Mouse (Mus musculus) layer of hippocampus, postnatal 14 days (tissue): Measurements from ENCODE around the gene Hsd17b10. TPM values are rescaled to one million over a fixed set of nuclear protein-coding genes. Genes with fewer than 3 reads are reported as not detected.

Experiments
- DNase-seq, 2 experiments: peaks; one replicate each; pipeline ENCODE4 v3.0.0; 2021 to 2022; ENCODE audit warnings: low spot score in 2 of 2, mixed read lengths in 1 of 2
- long read RNA-seq, 2 experiments: library from polyadenylated mRNA; stranded (forward); transcript quantifications; one replicate each; pipeline ENCODE4 v2.0.0; 2021
- total RNA-seq, 2 experiments: library from RNA; stranded (reverse); gene quantifications; 2 replicates each; pipeline ENCODE4 v1.2.3; 2021

The Hsd17b10 gene
- total RNA-seq: 10 to 100 TPM; 50.0 to 54.0 TPM
- long read RNA-seq, experiment 1, transcript Hsd17b10-201 (6 exons, 962 nt): major isoform, 28 of 33 reads
- long read RNA-seq, experiment 1, partial matches to known transcripts: 3 of 33 reads
- long read RNA-seq, experiment 1, other reads (novel, unspliced or antisense): 0 of 33 reads
- long read RNA-seq, experiment 2, transcript Hsd17b10-201 (6 exons, 962 nt): major isoform, 59 of 65 reads
- long read RNA-seq, experiment 2, partial matches to known transcripts: 3 of 65 reads
- long read RNA-seq, experiment 2, other reads (novel, unspliced or antisense): 1 of 65 reads

DNA sequence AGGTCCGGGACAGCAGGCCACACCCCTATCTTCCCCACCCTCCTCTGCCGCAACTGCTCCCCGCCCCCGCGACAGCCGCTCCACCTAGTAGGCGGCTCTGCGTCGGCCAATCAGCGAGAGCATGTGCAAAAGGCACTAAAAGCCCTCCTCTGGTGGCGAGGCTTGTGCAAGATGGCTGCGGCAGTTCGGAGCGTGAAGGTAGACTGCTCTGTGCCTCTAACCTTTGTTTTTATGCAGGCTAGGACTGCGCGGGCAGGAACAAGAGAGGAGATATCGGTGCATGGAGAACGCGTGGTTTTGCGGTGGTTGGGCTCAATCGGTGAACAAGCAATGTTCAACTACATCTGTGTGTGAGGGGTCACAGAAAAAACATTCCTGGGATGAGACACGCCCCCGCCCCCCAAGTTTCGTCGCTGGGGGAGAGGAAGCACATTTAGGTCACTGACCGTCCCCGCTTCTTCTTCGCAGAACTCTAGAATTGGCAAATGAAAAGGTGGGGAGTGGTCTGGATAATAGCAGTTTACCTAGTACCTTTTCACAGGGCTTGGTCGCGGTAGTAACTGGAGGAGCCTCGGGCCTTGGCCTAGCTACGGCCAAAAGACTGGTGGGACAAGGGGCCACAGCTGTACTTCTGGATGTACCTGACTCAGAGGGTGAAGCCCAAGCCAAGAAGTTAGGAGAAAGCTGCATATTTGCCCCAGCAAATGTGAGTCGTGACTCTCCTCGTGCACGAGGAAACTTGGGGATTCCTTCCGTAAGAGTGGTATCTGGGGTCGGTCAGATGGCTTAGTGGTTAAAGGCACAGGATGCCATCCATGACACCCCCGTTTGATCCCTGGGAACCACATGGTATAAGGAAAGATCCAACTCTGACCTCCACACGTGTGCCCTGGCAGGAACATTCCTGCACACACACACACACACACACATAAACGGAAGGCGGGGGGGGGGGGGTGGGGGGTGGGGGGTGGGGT lies at the start of gene Hsd17b10:
Hsd17b10 (plus strand) TSS at position 109 of the 974 bp plus-strand sequence.
- peak; percentile 60 to 78 for DNase-seq

DNA sequence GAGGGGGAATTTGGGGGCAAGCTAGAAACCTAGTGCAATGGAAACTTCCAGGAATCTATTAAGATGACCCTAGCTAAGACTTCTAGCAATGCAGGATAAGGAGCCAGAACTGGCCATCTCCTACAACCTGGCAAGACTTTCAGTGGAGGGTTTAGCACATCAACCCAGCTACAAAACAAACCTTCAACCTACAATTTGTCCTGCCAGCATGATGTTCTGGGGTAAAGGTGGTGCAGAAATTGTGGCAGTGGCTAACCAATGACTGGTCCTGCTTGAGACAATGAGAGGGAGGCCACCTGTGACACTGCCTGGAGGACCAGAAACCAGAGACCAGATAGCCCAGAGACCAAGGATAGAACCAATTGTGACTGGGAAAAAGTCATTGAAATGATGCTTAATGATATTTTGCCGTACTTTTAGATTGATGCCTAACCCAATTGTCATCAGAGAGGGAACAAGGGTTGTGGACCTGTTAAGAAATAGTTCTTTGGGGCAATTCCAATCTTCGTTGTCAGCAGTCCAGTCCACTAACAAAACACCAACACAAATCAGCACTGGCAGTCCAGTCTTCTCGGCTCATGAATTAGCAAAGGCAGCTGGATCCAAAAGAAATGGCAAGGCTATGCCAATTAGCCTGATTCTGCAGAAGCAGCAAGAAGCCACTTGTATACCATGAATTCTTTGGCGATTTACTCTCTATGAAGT lies 2.5 kb upstream of the Hsd17b10 start:
- DNase-seq: no peak

DNA sequence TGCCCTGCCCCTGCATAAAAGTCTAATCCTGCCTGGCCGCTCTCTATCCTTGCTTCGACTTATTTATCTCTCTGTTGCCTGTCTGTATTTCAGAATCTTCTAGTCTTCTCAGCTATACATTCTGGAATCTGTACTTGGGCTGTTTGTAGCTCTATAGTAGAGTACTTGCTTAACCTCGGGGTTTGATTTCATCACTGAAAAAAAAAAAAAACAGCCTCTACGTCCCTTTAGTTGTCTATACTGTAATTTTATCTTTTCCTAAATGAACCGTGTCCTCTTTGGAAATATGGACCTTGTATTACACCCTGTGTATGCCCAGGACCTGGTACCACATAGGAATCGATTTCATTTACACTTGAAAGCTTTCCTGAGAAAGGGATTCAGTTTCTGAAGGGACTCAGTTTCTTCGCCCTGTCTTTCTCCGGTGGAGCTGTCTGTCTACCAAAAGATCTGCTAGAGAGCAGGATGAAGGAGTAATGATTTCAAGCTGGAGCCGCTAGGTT lies 412 bp upstream of the Hsd17b10 start:
- DNase-seq: no peak

DNA sequence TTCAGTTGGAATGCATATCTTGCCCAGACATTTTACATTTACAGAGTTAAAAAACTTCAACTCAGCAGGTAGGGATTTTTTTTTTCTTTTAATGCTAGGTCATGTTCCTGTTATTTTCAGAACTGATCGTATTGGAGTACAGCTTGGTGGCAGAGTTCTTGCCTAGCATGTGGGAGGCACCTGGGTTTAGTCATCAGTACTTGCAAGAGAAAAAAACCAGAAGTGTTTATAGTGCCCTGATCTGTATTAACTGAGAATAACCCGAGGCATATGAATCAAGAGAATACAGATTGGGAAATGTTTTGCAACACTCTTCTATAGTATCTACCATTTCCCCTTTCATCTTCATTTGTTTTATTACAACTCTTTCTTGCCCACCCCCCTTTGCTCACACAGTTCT lies 1.2 kb downstream of the Hsd17b10 start:
- no peak for DNase-seq

DNA sequence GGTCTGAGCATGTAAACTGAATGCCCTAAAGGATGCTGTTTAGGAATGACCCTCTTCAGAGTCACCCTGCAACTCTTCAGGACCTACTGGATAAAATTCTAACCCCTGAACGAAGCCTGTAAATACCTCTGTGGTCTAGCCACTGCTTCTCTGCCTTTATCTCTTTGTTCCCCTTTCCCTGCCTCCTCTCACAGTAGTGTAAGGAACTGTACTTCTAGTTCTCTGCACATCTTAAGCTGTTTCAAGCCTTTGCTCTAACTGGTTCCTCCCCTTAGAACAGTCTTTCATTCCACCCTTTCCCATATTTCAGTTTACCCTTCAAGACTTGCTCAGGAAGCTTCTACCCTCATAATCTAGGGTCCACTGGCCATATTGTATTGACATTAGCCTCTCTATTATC lies 6.2 kb downstream of the Hsd17b10 start:
- DNase-seq: no peak

DNA sequence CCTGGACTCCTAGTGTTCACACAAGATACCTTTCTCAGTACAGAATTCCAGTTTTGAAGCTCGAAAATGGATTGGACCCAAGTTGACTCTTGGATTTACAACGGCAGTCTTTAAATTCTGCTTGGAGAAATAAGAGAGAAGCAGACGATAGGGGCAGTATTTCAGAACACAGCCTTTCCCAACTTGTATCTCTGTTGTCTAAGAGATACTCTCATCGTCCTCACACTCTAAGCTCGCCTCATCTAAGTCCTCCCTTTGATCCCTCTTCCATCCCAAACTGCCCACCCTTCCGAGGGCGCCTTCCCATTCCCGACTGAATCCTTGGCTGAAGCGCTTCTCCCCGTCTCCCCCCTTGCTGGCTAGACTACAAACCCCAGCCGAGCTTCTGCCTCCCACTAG lies 14.1 kb downstream of the Hsd17b10 start:
- no peak for DNase-seq

DNA sequence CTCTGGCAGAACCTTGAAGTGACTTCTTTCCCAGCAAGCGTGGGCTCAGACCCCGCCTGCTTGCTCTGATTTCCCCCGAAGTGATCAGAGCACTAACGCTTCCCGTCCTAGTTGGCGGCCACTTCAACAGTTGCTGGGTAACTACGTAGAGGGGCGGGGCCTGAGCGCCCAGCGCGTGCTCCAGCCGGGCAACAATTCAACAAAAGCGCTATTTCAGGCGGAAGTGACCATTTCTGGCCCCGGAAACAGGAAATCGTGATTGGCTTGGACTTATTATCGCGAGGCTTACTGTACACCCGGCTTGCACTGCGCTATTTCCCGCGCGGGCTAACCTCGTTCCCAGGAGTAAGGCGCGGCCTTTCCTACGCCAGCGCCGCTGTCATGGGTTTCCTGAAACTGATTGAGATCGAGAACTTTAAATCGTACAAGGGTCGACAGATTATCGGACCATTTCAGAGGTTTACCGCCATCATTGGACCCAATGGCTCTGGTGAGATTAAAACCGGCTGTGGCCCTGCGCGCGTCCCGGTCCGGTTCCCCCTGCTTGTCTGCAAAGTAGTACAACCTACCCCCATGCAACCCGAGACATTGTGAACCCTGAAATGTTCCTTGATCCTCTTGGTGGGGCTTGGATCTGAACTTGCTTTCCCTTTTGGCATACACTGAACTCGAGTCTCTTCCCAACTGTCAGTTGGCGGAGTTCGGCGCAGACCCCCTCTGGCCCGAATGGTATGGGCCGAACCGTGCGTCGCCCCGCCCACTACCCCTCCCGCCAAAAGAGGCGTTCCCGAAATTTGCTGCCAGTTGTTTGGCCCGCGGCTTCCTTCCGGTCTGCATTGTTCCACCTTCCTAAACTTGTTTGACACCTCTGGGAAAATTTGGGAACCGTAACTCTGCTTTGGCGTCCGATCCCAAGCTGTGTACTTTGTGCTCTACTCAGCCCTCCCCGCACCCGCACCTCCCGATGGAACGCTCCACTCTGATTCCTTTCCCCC lies 14.8 kb downstream of the Hsd17b10 start, which contains the start of the genes Ribc1 and Smc1a:
Ribc1 (minus strand) TSS at position 145 of the 995 bp plus-strand sequence.
Smc1a (plus strand) TSS at position 278 of the 995 bp plus-strand sequence.
- peak; percentile 84 to 95 for DNase-seq

DNA sequence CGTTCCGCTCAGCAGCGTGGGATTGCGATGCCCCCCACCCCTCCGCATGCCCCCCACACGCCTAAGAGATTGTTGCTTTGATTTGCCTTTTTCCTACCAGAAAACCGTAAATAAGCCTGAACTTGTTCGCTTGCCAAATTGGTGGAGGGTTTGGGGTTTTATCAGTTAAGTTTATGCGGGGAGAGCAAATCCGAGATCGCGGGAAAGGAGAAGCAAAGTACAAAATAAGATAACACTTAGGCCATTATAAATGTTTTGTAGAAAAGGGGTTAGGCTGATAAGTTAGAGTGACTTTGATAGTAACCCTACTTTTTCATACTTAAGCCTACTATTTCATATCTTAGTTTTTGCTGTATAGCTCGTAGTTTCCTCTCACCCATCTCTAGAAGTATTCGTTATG lies 15.5 kb downstream of the Hsd17b10 start:
- DNase-seq: no peak

DNA sequence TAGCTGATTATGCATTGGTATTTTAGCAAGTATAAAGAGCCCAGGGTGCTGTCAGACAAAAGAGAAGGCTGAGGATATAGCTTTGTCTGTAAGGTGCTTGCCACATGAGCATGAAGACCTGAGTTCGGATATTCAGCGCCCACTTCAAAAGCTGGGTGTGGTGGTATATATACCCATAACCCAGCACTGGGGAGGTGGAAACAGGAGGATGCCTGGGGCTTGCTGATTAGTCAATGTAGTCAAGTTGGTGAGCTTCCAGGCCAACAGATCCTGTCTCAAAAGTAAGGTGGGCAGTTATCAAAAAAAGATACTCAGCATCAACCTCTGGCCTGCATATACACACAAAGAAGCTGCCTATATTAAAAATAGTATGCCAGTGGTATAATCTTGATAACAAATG lies 17.6 kb downstream of the Hsd17b10 start:
- no peak for DNase-seq

DNA sequence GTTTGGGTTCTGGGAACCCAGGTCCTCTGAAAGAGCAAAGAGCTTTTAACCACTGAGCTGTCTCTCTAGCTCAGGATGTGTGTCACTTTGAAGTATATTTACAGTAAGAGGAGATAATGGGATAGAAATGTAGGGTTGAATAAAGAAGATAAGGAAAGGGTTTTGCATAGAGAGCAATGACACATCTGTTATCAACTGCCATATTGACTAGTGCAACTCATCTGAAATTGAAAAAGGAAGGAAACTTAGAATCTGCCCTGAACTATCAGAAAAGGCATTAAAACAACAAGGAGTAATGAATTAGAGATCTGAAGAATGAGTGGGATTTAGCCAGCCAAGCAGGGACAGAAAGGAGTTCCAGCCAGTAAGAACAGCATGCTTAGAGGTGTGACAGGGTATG lies 38.2 kb downstream of the Hsd17b10 start:
- no peak for DNase-seq

DNA sequence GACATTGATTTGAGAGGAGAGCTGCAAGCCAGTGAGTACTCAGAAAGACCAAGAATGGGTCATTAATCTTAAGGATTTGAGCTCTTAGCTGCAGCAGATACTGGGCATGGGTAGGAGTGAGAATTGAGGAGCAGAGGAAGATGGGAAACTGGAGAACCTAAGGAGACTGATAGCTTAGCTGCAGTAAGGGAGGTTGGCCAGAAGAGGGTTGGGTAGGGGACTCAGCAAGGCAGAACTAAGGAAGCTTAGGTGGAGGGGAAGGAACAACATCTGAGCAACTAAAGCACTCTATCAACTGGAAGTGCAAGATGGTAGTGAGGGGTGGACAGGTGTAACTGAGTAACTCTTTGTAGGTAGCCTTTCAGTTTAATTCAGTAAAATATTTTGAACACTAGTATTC lies 45.6 kb downstream of the Hsd17b10 start:
- DNase-seq: no peak

DNA sequence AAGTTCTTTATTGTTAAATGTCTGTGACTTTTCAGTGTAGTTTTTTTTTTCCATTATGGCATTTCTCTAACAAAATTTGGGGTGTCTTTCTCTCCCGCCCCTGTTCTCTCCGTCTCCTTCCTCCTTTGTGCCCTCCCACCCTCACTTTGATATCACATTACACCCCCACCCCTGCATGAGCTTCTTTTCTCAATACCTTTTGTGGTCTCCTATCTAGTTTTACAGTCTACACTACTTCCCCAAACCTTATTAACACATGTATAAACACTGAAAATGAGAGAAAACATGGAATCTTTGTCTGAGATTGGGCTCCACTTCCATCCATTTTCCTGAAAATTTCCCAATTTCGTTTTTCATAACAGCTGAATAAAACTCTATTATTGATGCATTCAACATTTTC lies 50.9 kb downstream of the Hsd17b10 start:
- no peak for DNase-seq

Other genes starting within 250 kb of the Hsd17b10 start
- gene Huwe1, start 201.0 kb upstream of the Hsd17b10 start, total RNA-seq: 100 to 1,000 TPM; 260 to 283 TPM
- under 1 TPM; 0.43 to 0.58 TPM for gene Ribc1, start 14.4 kb downstream of the Hsd17b10 start, total RNA-seq
- 10 to 100 TPM; 52.5 to 54.6 TPM for gene Smc1a, start 14.6 kb downstream of the Hsd17b10 start, total RNA-seq
- 100 to 1,000 TPM; 135 to 143 TPM for gene Iqsec2, start 142.4 kb downstream of the Hsd17b10 start, total RNA-seq
- gene Kdm5c, start 231.2 kb downstream of the Hsd17b10 start, total RNA-seq: 10 to 100 TPM; 52.0 to 71.2 TPM